Mouse (Mus musculus) neutrophil, adult 65 days (primary cell): Measurements from ENCODE around the gene Heatr9. TPM values are rescaled to one million over a fixed set of nuclear protein-coding genes. Genes with fewer than 3 reads are reported as not detected.

ENCODE experiments used
- total RNA-seq: library from RNA; stranded (reverse); gene quantifications from 2 replicates; pipeline ENCODE4 v1.2.4, GENCODE M21; 2023

Gene Heatr9
- total RNA-seq = not detected in 2 replicates

DNA sequence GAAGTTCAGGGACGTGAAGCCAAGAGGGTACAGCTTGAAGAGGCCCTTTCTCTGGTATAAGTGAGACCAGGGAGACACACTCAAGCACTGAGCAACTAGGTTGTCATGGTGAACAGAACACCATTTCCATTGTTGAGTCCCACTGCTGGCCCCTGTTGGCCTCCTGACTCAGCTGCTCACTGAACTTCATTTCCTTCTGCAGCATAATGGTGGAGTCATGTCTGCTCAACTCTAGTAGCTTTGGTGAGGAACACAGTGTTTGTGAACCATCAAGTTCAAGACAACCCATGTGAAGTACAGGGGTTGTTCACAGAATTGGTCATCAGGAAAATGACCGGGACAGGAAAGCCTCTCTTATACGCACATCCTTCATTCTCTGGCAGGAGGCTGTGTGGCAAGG is at the start of gene Heatr9:
TSS of gene Heatr9 (minus strand) at position 101 of the 400 bp plus-strand sequence.

GRCm38 (mm10) chr11:83530360-83530759 is 8.4 kb upstream of the Heatr9 start, which contains the start of gene Ccl5:
Ccl5 (minus strand) TSS chr11:83530518.

GRCm38 (mm10) chr11:83472324-83473234 is 49.4 kb downstream of the Heatr9 start, which contains the start of gene Taf15:
Taf15 (plus strand) TSS chr11:83473086.

DNA sequence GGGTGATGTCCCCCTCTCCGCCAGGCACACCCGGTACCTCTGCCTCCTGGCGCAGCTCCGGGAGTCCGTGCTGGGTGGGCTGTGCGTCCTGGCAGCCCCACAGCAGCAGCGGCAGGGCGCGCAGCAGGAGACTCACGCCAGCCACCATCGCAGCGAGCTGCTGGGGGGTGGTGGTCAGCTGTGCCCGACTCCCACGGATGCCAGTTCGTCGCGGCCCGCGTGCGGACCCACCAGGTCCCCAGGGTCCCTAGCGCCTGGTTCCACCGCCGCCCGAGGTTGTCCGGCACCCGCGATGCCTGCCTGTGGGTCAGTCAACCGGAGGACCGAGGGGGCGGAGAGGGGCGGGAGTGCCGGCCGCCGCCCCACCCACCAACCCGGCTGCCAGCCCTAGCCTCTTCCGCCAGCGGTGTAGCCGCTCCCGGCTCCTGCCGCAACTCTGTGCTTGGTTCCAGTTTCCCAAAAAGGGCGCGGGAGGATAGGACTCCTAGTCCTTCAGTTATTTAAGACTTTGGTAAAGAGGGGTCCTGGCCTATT is 59.2 kb downstream of the Heatr9 start, which contains the start of gene Mmp28:
TSS of gene Mmp28 (minus strand) at position 361 of the 534 bp plus-strand sequence.

Other genes starting within 250 kb of the Heatr9 start
- gene Slfn14, start 235.4 kb downstream of the Heatr9 start, total RNA-seq = not detected in 2 replicates
- 85.4 and 108 TPM in 2 replicates for gene Ap2b1, start 223.2 kb downstream of the Heatr9 start, total RNA-seq
- gene Pex12, start 219.6 kb downstream of the Heatr9 start, total RNA-seq = 5.4 and 8.8 TPM in 2 replicates
- gene Rasl10b, start 113.0 kb downstream of the Heatr9 start, total RNA-seq = 0.25 and 0.54 TPM in 2 replicates
- gene Gas2l2, start 92.7 kb downstream of the Heatr9 start, total RNA-seq = not detected in 2 replicates
- 45.7 and 51.4 TPM in 2 replicates for gene 1700020L24Rik, start 84.5 kb downstream of the Heatr9 start, total RNA-seq
- 1.5 and 1.7 TPM in 2 replicates for gene Mmp28, start 59.1 kb downstream of the Heatr9 start, total RNA-seq
- 61.8 and 81.9 TPM in 2 replicates for gene Taf15, start 49.1 kb downstream of the Heatr9 start, total RNA-seq
- gene Ccl5, start 8.3 kb upstream of the Heatr9 start, total RNA-seq = not detected in 2 replicates
- 59.9 and 130 TPM in 2 replicates for gene Ccl9, start 56.5 kb upstream of the Heatr9 start, total RNA-seq
- 672 and 1,042 TPM in 2 replicates for gene Ccl6, start 70.9 kb upstream of the Heatr9 start, total RNA-seq
- gene Rpl9-ps1, start 123.4 kb upstream of the Heatr9 start, total RNA-seq = not detected in 2 replicates
- gene Ccl3, start 127.2 kb upstream of the Heatr9 start, total RNA-seq = 78.2 and 98.1 TPM in 2 replicates
- gene Ccl4, start 140.4 kb upstream of the Heatr9 start, total RNA-seq = 18.8 and 19.9 TPM in 2 replicates
- gene Wfdc17, start 181.8 kb upstream of the Heatr9 start, total RNA-seq = 38.1 and 51.9 TPM in 2 replicates
- not detected in 2 replicates for gene Wfdc18, start 186.8 kb upstream of the Heatr9 start, total RNA-seq
- 677 and 813 TPM in 2 replicates for gene Wfdc21, start 224.8 kb upstream of the Heatr9 start, total RNA-seq
- gene Heatr6, start 231.5 kb upstream of the Heatr9 start, total RNA-seq = 28.1 and 35.7 TPM in 2 replicates